Mouse (Mus musculus) neural tube, embryonic 14.5 days (tissue): ENCODE results near the gene Ankrd28. TPM values are rescaled to one million over a fixed set of nuclear protein-coding genes. Genes with fewer than 3 reads are reported as not detected.

Source experiments
- ATAC-seq: fragments of 200-750 bp; cut with Nextera tagmentation; 2 replicates; pipeline ENCODE4 v1.8.0; 2017; ENCODE audit warnings: low read depth, mild to moderate bottlenecking, moderate TSS enrichment, moderate library complexity
- H3K27ac ChIP-seq: fragments of 300-500 bp; sonication (generic); 2 replicates; pipeline ENCODE4 v1.5.1; 2014; ENCODE audit warnings: low read depth, mild to moderate bottlenecking, control low read depth, low read length, moderate library complexity, mixed read lengths
- H3K27me3 ChIP-seq: fragments of 300-500 bp; sonication (generic); 2 replicates; pipeline ENCODE4 v1.6.1; 2014; ENCODE audit warnings: low read length; ENCODE audit not compliant: control insufficient read depth, insufficient read depth
- H3K36me3 ChIP-seq: fragments of 300-500 bp; sonication (generic); 2 replicates; pipeline ENCODE4 v1.6.1; 2014; ENCODE audit warnings: low read length, mixed read lengths; ENCODE audit not compliant: control insufficient read depth, insufficient read depth
- H3K4me1 ChIP-seq: fragments of 300-500 bp; sonication (generic); 2 replicates; pipeline ENCODE4 v1.6.1; 2014; ENCODE audit warnings: low read length; ENCODE audit not compliant: control insufficient read depth, insufficient read depth
- H3K4me2 ChIP-seq: fragments of 300-500 bp; sonication (generic); 2 replicates; pipeline ENCODE4 v1.6.1; 2014; ENCODE audit warnings: mild to moderate bottlenecking, low read depth, low read length, control low read depth
- H3K4me3 ChIP-seq: fragments of 300-500 bp; sonication (generic); 2 replicates; pipeline ENCODE4 v1.5.1; 2014; ENCODE audit warnings: low read depth, low read length, control low read depth, mixed read lengths
- H3K9ac ChIP-seq: fragments of 300-500 bp; sonication (generic); replicated peaks from 2 replicates; pipeline ENCODE4 v1.6.1; 2014; ENCODE audit warnings: low read depth, mild to moderate bottlenecking, control low read depth, low read length, mixed read lengths
- H3K9me3 ChIP-seq: fragments of 300-500 bp; sonication (generic); 2 replicates; pipeline ENCODE4 v1.6.1; 2016; ENCODE audit warnings: low read length; ENCODE audit not compliant: control insufficient read depth
- WGBS: fragments of 180-500 bp; shearing (Covaris S2); extraction: QIAGEN DNeasy Blood & Tissue Kit; methylation state at CpG from one replicate; pipeline ENCODE4 v1.1.7; 2014; 5-methylcytosine and 5-hydroxymethylcytosine counted together
- polyA plus RNA-seq: library from polyadenylated mRNA; unstranded; fragments of >200 nt; fragmentation: Nextera tagmentation; extraction: Ambion mirVana; gene quantifications from 2 replicates; pipeline ENCODE4 v1.2.1, GENCODE M21; 2014

Gene Ankrd28
- polyA plus RNA-seq, 1 experiment from 2014 or later: 18.3 TPM

DNA sequence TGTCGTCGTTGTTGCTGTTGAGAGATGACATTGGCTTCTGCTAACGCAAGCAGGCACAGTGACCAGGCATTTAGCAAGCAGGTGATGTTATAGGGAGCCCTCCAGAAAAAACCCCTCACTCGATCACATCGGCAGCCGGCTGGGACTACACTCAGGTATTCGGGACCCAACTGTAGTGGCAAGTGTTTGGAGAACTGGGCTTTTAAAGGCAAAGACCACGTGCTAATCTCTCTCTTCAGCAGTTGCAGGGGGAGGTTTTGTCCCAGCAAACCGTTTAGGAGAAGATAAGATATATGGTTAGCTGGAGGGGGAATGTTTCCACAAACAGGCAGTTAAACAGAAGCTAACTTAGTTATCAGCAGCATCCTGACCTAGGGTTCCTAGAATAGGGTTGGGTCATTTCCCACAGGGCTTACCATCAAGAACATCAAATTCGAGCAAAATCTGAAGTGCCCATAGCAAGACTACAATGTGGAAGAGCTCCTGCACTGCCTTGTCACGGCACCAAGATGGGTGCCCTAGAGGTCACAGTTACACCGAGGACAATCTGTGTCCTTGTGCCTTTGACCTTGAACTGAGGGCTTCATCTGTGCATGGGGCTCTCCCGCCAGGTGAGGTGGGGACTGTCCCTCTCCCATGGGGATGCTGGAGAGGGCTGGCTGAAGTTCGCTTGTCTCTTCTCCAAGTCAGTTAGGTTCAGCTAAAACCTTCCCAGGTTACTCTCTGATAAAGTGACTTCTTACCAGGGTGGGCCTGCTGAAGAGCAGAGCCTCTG is 177.2 kb downstream of the Ankrd28 start:
- Histone ChIP-seq H3K36me3 (no peaks in the 10 kb centered on the region), H3K4me3 (no peak overlapping the region), H3K27ac (no peak overlapping the region), H3K27me3 (no peaks in the 10 kb centered on the region), H3K4me2 (no peak overlapping the region), H3K9ac (no peak overlapping the region), H3K9me3 (no peaks in the 10 kb centered on the region), H3K4me1 (peaks cover 4% of the 10 kb centered on the region; the same call in 1 of the 2 replicates)
- ATAC-seq: no peak
- 87% methylated on average over 14 of the region's 14 CpGs for WGBS

DNA sequence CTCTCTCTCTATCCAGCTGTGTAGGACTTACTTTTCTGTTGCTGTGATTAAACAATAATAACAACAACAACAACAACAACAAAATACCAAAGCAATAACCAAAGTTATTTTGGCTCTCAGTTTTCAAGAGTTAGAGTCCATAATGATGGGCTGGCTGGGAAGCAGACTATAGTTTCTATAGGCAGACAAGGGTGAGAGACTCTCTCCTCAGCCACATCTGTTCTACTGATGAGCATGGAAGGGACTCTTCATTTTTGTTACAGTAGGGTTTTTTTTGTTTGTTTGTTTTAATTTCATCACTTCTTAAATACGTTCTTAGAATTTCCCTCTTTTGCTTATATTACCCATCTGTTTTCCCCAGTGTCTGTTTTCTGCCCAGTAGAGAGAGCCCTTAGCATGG is 177.8 kb downstream of the Ankrd28 start:
- Histone ChIP-seq H3K27me3 (no peaks in the 10 kb centered on the region), H3K4me2 (no peak overlapping the region), H3K27ac (no peak overlapping the region), H3K4me1 (peaks cover 4% of the 10 kb centered on the region; the same call in 1 of the 2 replicates), H3K9ac (no peak overlapping the region), H3K36me3 (no peaks in the 10 kb centered on the region), H3K9me3 (no peaks in the 10 kb centered on the region), H3K4me3 (no peak overlapping the region)
- 78% methylated on average over 1 of the region's 1 CpGs for WGBS
- no peak for ATAC-seq

DNA sequence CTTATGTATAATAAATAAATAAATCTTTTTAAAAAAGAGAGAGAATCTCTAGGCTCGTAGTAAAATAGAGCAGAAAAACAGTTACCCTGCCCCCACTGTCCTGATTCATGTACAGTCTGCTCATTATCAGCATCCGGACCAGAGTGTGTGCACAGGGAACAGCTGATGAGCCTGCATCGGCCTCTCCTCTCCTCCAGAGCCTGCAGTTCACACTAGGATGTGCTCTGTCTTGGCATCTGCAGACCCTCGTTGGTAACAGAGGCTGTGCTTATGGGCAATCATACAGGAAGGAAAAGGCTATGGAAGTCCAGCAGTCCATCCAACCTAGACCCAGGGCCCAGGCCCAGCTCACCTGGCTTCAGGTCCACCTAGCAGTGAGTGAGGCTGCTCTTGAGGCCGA is 178.3 kb downstream of the Ankrd28 start:
- Histone ChIP-seq H3K4me2 (no peak overlapping the region), H3K4me1 (no peaks in the 10 kb centered on the region), H3K9me3 (no peaks in the 10 kb centered on the region), H3K27ac (no peak overlapping the region), H3K27me3 (no peaks in the 10 kb centered on the region), H3K4me3 (no peak overlapping the region), H3K36me3 (no peaks in the 10 kb centered on the region), H3K9ac (no peak overlapping the region)
- ATAC-seq: no peak
- WGBS: 75% methylated on average over 5 of the region's 5 CpGs

DNA sequence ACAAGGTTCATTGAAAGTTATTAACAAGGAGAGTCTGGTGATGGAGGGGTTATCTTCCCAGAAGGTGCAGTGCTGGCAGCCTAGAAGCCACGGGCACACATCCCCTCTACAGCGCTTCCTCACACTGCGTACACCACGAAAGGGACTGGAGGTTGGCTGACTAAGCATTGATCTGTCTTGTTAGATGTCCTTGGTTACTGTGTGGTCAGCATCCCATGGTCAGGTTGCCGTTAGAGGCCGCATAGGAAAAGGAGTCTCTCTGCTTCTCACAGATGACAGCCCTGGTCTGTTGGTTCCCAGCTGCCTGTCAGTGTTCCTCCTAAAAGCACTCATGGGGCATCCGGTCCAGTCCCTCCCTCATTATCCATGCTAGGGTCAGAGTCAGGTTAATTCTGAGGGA is 179.2 kb downstream of the Ankrd28 start:
- Histone ChIP-seq H3K4me1 (no peaks in the 10 kb centered on the region), H3K36me3 (no peaks in the 10 kb centered on the region), H3K9ac (no peak overlapping the region), H3K4me2 (no peak overlapping the region), H3K9me3 (no peaks in the 10 kb centered on the region), H3K4me3 (no peak overlapping the region), H3K27me3 (no peaks in the 10 kb centered on the region), H3K27ac (no peak overlapping the region)
- WGBS: 93% methylated on average over 7 of the region's 7 CpGs
- no peak for ATAC-seq

DNA sequence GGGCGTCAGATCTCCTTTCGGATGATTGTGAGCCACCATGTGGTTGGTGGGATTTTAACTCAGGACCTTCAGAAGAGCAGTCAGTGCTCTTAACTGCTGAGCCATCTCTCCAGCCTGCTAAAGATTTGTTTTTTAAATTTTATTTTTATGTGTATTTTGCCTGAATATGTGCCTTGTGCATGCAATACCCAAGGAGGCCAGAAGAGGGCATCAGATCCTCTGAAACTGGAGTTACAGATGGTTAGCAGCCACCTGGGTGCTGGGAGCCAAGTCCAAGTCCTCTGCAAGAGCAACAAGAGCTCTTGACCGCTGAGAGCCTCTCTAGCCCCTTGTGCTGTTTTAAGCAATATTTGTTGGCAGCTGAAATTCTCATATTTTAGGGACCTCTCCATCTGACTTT is 180.1 kb downstream of the Ankrd28 start:
- H3K9me3 ChIP-seq: no peaks in the 10 kb centered on the region
- 98% methylated on average over 3 of the region's 3 CpGs for WGBS
- no peaks in the 10 kb centered on the region for H3K27me3 ChIP-seq
- no peak overlapping the region for H3K4me2 ChIP-seq
- H3K4me3 ChIP-seq: no peak overlapping the region
- H3K9ac ChIP-seq: no peak overlapping the region
- no peaks in the 10 kb centered on the region for H3K36me3 ChIP-seq
- ATAC-seq: no peak
- no peak overlapping the region for H3K27ac ChIP-seq
- H3K4me1 ChIP-seq: no peaks in the 10 kb centered on the region

Other genes with a start within 250 kb of the Ankrd28 start
- 0.12 and 0.23 TPM in 2 replicates for gene Colq, start 239.3 kb downstream of the Ankrd28 start, polyA plus RNA-seq
- gene Gm49387, start 189.8 kb downstream of the Ankrd28 start, polyA plus RNA-seq: not detected in 2 replicates
- gene Btd, start 189.6 kb downstream of the Ankrd28 start, polyA plus RNA-seq: 14.4 and 17.7 TPM in 2 replicates
- 10.0 and 13.5 TPM in 2 replicates for gene Hacl1, start 189.4 kb downstream of the Ankrd28 start, polyA plus RNA-seq
- gene Galnt15, start 198.3 kb upstream of the Ankrd28 start, polyA plus RNA-seq: 0.21 and 0.29 TPM in 2 replicates